Mouse (Mus musculus) MEL (cell line): Measurements from ENCODE around the gene Epha10.

Source experiments
- CTCF ChIP-seq, 3 experiments: IDR thresholded peaks in 2 of 3; conservative IDR thresholded peaks in 1 of 3; 2 replicates each; pipeline ENCODE4 v1.5.1; 2011 to 2012; ENCODE audit warnings: low read length in 3 of 3, low read depth in 2 of 3, mild to moderate bottlenecking in 2 of 3, improper control_type of control experiment in 1 of 3, inconsistent platforms in 1 of 3, mixed read lengths in 1 of 3, moderate library complexity in 1 of 3; ENCODE audit not compliant: control insufficient read depth in 1 of 3, insufficient read depth in 1 of 3, poor library complexity in 1 of 3, severe bottlenecking in 1 of 3
- E2F4 ChIP-seq: IDR thresholded peaks from 2 replicates; pipeline ENCODE4 v1.6.1; 2011; ENCODE audit warnings: low read depth, low read length, improper control_type of control experiment, borderline replicate concordance
- ETS1 ChIP-seq: IDR thresholded peaks from 2 replicates; pipeline ENCODE4 v1.6.1; 2012; ENCODE audit warnings: low read depth, mild to moderate bottlenecking, inconsistent platforms, low read length, improper control_type of control experiment, moderate library complexity
- MAX ChIP-seq: IDR thresholded peaks from 2 replicates; pipeline ENCODE4 v1.6.1; 2011; ENCODE audit warnings: low read length, improper control_type of control experiment
- NELFE ChIP-seq: IDR thresholded peaks from 2 replicates; pipeline ENCODE4 v1.6.1; 2011; ENCODE audit warnings: low read depth, low read length, improper control_type of control experiment
- POLR2A ChIP-seq, 2 experiments: IDR thresholded peaks; 2 replicates each; pipeline ENCODE4 v1.6.1; 2011 to 2012; ENCODE audit warnings: low read length in 2 of 2, mild to moderate bottlenecking in 2 of 2, control low read depth in 1 of 2, improper control_type of control experiment in 1 of 2, low read depth in 1 of 2, moderate library complexity in 1 of 2; ENCODE audit not compliant: control insufficient read depth in 1 of 2, insufficient read depth in 1 of 2, poor library complexity in 1 of 2
- TBP ChIP-seq: IDR thresholded peaks from 2 replicates; pipeline ENCODE4 v1.8.0; 2011; ENCODE audit warnings: low read depth, low read length, improper control_type of control experiment
- ZNF384 ChIP-seq: IDR thresholded peaks from 2 replicates; pipeline ENCODE4 v1.6.1; 2012; ENCODE audit warnings: low read depth, mild to moderate bottlenecking, inconsistent platforms, low read length, improper control_type of control experiment

DNA sequence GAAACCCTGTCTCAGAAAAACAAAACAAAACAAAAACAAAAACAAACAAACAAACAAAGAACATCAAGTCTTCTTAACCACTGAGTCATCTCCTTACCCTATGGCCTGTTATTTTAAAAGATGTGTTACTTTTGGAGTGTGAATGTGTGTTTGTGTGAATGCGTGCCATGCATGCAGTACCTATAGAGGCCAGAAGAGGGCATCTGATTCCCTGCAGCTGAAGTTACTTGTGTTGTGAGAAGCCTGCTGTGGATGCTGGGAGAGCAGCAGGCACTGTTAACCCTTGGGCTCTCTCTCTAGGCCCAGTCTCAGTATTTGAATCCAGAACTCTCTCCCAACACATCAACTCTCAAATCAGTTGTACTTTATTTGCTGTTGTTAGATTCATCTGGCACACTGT, 8.0 kb upstream of the Epha10 start:
- TF ChIP-seq CTCF (IDR thresholded peaks at IDR 0.05 in 2 of 3, conservative IDR thresholded peaks at IDR 0.05 in 1 of 3; ENCODE audit: control insufficient read depth in 1 of 3, insufficient read depth in 1 of 3, low read depth in 2 of 3, low read length in 3 of 3, poor library complexity in 1 of 3, severe bottlenecking in 1 of 3): peak; percentile 30 to 55 (median 38)
- TF ChIP-seq MAX: no peak
- TF ChIP-seq TBP: no peak
- TF ChIP-seq ETS1: no peak
- TF ChIP-seq ZNF384: no peak
- TF ChIP-seq POLR2A (IDR thresholded peaks at IDR 0.05; ENCODE audit: control insufficient read depth in 1 of 2, insufficient read depth in 1 of 2, low read depth in 1 of 2, low read length in 2 of 2, poor library complexity in 1 of 2): no peak
- TF ChIP-seq NELFE: no peak
- TF ChIP-seq E2F4: no peak
